Mouse (Mus musculus): Measurements from ENCODE around the gene Gm20388. TPM values are rescaled to one million over a fixed set of nuclear protein-coding genes. Genes with fewer than 3 reads are reported as not detected.
A peak's percentile ranks its signal among the peaks of the same experiment; 100 is the strongest.
"Not testable (repeated sequence)": the region's sequence is repeated elsewhere in the genome, so short reads cannot be mapped to it uniquely, and the experiment has no call there.

Gm20388 gene
- polyA plus RNA-seq, 1 experiment from 2014 or later, result 5.3 TPM

DNA sequence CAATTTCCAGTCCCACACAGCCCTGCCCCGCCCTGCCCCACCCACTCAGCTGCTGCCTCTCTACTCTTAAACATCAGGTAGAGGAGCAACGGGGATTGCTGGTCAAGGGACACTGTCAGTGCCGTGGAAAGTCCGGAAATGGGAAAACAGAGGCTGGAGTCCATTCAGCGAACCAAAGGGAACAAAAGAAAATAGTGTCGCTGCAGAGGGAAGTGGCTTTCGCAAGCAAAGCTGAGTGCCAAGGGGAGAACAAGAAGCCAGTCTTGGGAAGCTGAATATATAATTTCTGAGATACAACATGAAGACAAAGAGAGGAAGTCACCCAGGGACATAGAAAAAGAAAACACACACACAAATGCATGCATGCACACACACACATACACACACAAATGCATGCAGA is 3278.2 kb downstream of the Gm20388 start:
- 65% methylated on average over 7 of the region's 7 CpGs for WGBS
- no peaks in the 10 kb centered on the region for H3K36me3 ChIP-seq (ENCODE audit: control insufficient read depth, insufficient read depth, low read length)
- H3K4me1 ChIP-seq (replicated peaks; ENCODE audit: control insufficient read depth, insufficient read depth, low read length), result peaks cover 13% of the 10 kb centered on the region
- H3K27me3 ChIP-seq (replicated peaks; ENCODE audit: control insufficient read depth, insufficient read depth, low read length), result 0 out of 2 replicates have a peak, but pooled peaks cover 4% of the 10 kb centered on the region
- DNase-seq (ENCODE audit: low spot score) (no peak), ATAC-seq (replicated peaks; ENCODE audit: low FRiP score) (no peak)
- H3K4me3 ChIP-seq (ENCODE audit: low read depth, low read length), result no peak overlapping the region
- no peak overlapping the region for H3K4me2 ChIP-seq
- no peak overlapping the region for H3K27ac ChIP-seq (ENCODE audit: low read depth, low read length)
- H3K9ac ChIP-seq (ENCODE audit: low read depth, low read length), result no peak overlapping the region
- no peaks in the 10 kb centered on the region for H3K9me3 ChIP-seq (ENCODE audit: control insufficient read depth, low read length)

DNA sequence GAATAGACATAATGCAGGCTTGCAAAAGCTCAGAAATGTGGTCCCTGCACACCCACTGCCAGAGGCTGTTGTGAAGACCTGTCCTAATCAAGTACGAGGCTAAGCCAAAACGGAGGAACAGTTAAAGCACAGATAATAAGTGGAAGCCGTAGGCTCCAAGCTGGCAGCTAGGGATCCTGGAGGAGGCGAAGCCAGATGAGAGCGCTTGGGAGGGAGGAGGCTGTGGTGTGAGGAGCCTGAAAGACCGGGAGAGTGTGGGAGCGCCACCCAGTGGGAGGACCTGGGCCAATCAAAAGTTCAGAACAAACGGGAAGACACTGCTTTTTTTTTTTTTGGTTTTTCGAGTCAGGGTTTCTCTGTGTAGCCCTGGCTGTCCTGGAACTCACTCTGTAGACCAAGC is 3280.0 kb downstream of the Gm20388 start:
- peak; percentile 68 for ATAC-seq (replicated peaks; ENCODE audit: low FRiP score)

DNA sequence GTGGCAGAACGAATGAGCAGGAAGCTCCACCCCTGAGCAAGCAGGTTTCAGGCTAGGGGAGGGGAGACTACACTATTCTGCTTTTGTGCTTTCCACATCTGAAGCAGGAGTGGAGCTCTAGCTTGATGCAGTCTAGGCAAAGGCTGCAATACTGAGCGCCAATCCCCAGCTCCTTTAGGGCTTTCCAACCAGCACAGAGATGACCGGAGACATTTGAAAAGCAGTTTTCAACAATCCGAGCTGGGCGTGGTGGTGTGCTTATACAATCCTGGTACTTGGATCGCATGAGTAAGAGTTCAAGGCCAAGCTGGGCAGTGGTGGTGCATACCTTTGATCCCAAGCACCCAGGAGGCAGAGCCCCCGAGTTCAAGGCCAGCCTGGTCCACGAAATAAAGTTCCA is 3281.3 kb downstream of the Gm20388 start:
- H3K36me3 ChIP-seq (ENCODE audit: control insufficient read depth, insufficient read depth, low read length), result no peaks in the 10 kb centered on the region
- no peak for DNase-seq (ENCODE audit: low spot score)
- WGBS, result 57% methylated on average over 8 of the region's 8 CpGs

More for the DNA sequence above, 3280.0 kb downstream of the Gm20388 start:
- Histone ChIP-seq H3K27ac (ENCODE audit: low read depth, low read length) (no peak overlapping the region), H3K4me2 (peak overlapping the region; percentile 39), H3K36me3 (ENCODE audit: control insufficient read depth, insufficient read depth, low read length) (no peaks in the 10 kb centered on the region), H3K27me3 (replicated peaks; ENCODE audit: control insufficient read depth, insufficient read depth, low read length) (no peaks in the 10 kb centered on the region), H3K4me3 (ENCODE audit: low read depth, low read length) (no peak overlapping the region), H3K4me1 (replicated peaks; ENCODE audit: control insufficient read depth, insufficient read depth, low read length) (peaks cover 13% of the 10 kb centered on the region), H3K9me3 (ENCODE audit: control insufficient read depth, low read length) (no peaks in the 10 kb centered on the region), H3K9ac (ENCODE audit: low read depth, low read length) (no peak overlapping the region)
- WGBS, result 3% methylated on average over 9 of the region's 9 CpGs
- peak; percentile 72 for DNase-seq (ENCODE audit: low spot score)

DNA sequence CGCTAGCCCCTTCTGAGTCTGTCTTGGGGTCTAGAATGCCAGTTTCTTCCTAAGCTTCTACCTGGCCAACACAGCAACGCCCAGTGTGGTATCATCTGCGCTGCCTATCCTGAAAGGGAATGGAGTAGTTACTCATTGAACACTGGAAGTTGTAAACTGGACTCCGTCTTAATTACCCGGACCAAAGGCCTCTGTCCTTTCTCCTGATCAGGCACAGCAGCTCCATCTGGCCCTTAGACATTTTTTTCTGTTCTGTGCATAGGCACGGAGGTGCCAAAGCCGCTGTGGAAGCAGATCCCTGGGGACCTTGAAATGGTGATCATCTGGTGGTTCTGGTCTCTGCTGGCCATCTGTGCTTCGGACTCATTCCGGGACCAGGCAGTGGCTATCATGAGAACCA is 3283.1 kb downstream of the Gm20388 start:
- Histone ChIP-seq H3K9me3 (ENCODE audit: control insufficient read depth, low read length) (no peaks in the 10 kb centered on the region), H3K27ac (ENCODE audit: low read depth, low read length) (no peak overlapping the region), H3K4me3 (ENCODE audit: low read depth, low read length) (no peak overlapping the region), H3K36me3 (ENCODE audit: control insufficient read depth, insufficient read depth, low read length) (no peaks in the 10 kb centered on the region), H3K4me2 (no peak overlapping the region), H3K4me1 (replicated peaks; ENCODE audit: control insufficient read depth, insufficient read depth, low read length) (peaks cover 5% of the 10 kb centered on the region), H3K9ac (ENCODE audit: low read depth, low read length) (no peak overlapping the region), H3K27me3 (replicated peaks; ENCODE audit: control insufficient read depth, insufficient read depth, low read length) (no peaks in the 10 kb centered on the region)
- DNase-seq (ENCODE audit: low spot score), result no peak
- WGBS, result 88% methylated on average over 9 of the region's 9 CpGs
- ATAC-seq (replicated peaks; ENCODE audit: low FRiP score), result no peak

More for the DNA sequence above, 3281.3 kb downstream of the Gm20388 start:
- H3K4me2 ChIP-seq, result no peak overlapping the region
- ATAC-seq (replicated peaks; ENCODE audit: low FRiP score), result no peak
- no peak overlapping the region for H3K4me3 ChIP-seq (ENCODE audit: low read depth, low read length)
- H3K4me1 ChIP-seq (replicated peaks; ENCODE audit: control insufficient read depth, insufficient read depth, low read length), result peaks cover 11% of the 10 kb centered on the region
- H3K27me3 ChIP-seq (replicated peaks; ENCODE audit: control insufficient read depth, insufficient read depth, low read length), result no peaks in the 10 kb centered on the region
- no peak overlapping the region for H3K9ac ChIP-seq (ENCODE audit: low read depth, low read length)
- H3K9me3 ChIP-seq (ENCODE audit: control insufficient read depth, low read length), result no peaks in the 10 kb centered on the region
- no peak overlapping the region for H3K27ac ChIP-seq (ENCODE audit: low read depth, low read length)

DNA sequence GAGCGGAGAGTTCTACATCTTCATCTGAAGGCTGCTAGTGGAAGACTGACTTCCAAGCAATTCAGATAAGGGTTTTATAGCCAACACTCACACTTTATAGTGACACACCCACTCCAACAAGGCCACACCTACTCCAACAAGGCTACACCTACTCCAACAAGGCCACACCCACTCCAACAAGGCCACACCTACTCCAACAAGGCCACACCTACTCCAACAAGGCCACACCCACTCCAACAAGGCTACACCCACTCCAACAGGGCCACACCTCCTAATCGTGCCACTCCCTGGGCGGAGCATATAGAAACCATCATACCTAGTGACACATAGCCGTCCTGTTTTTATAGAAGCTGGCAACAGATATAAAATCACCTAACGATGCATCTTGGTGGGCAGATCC is 3286.4 kb downstream of the Gm20388 start:
- not testable (repeated sequence) for H3K4me3 ChIP-seq (ENCODE audit: low read depth, low read length); H3K27me3 ChIP-seq (replicated peaks; ENCODE audit: control insufficient read depth, insufficient read depth, low read length); H3K4me2 ChIP-seq; H3K9me3 ChIP-seq (ENCODE audit: control insufficient read depth, low read length); DNase-seq (ENCODE audit: low spot score); H3K36me3 ChIP-seq (ENCODE audit: control insufficient read depth, insufficient read depth, low read length); H3K27ac ChIP-seq (ENCODE audit: low read depth, low read length); H3K4me1 ChIP-seq (replicated peaks; ENCODE audit: control insufficient read depth, insufficient read depth, low read length); H3K9ac ChIP-seq (ENCODE audit: low read depth, low read length)
- WGBS, result 63% methylated on average over 5 of the region's 5 CpGs
- ATAC-seq (replicated peaks; ENCODE audit: low FRiP score), result peak; percentile 74

DNA sequence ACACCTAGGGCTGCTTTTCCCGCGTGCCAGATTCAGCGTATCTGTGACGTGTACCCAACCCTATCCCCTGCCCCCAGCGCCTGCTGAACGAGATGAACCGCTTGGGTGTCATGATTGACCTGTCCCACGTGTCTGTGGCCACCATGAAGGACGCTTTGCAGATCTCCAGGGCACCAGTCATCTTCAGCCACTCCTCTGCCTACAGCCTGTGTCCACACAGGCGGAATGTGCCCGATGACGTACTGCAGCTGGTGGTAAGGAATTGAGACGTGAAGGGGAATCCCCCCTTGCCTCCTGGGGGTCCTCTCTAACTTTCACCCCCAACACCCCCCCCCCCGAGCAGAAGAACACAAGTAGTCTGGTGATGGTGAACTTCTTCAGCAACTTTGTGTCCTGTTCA is 3289.2 kb downstream of the Gm20388 start:
- H3K9ac ChIP-seq (ENCODE audit: low read depth, low read length), result no peak overlapping the region
- ATAC-seq (replicated peaks; ENCODE audit: low FRiP score) (no peak), DNase-seq (ENCODE audit: low spot score) (no peak)
- H3K27me3 ChIP-seq (replicated peaks; ENCODE audit: control insufficient read depth, insufficient read depth, low read length), result 0 out of 2 replicates have a peak, but pooled peaks cover 4% of the 10 kb centered on the region
- no peaks in the 10 kb centered on the region for H3K36me3 ChIP-seq (ENCODE audit: control insufficient read depth, insufficient read depth, low read length)
- H3K4me1 ChIP-seq (replicated peaks; ENCODE audit: control insufficient read depth, insufficient read depth, low read length), result no peaks in the 10 kb centered on the region
- no peak overlapping the region for H3K4me2 ChIP-seq
- H3K4me3 ChIP-seq (ENCODE audit: low read depth, low read length), result no peak overlapping the region
- no peaks in the 10 kb centered on the region for H3K9me3 ChIP-seq (ENCODE audit: control insufficient read depth, low read length)
- WGBS, result 66% methylated on average over 14 of the region's 14 CpGs
- no peak overlapping the region for H3K27ac ChIP-seq (ENCODE audit: low read depth, low read length)

DNA sequence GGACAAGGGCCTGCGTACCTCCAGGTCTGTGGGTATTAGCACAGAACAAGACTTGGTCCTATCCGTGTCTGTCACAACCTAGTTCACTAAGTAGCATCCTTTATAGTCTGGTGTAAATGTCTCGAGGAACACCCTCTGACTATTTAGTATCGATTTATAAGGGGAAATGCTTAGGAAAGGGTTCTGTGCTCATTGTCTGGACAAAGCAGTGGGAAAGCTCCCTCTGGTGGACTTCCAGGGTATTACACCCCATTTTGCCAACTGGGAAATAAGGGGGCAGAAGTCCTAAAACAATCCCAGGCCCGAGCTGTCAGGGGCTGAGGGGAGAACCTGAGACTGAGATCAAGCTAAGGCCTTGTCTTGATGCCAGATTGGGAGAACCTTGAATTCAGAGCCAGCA is 3291.6 kb downstream of the Gm20388 start:
- 27% methylated on average over 5 of the region's 5 CpGs for WGBS
- Histone ChIP-seq H3K9me3 (ENCODE audit: control insufficient read depth, low read length) (no peaks in the 10 kb centered on the region), H3K9ac (ENCODE audit: low read depth, low read length) (no peak overlapping the region), H3K36me3 (ENCODE audit: control insufficient read depth, insufficient read depth, low read length) (peaks cover 14% of the 10 kb centered on the region), H3K4me3 (ENCODE audit: low read depth, low read length) (no peak overlapping the region), H3K27me3 (replicated peaks; ENCODE audit: control insufficient read depth, insufficient read depth, low read length) (0 out of 2 replicates have a peak, but pooled peaks cover 4% of the 10 kb centered on the region), H3K27ac (ENCODE audit: low read depth, low read length) (no peak overlapping the region), H3K4me2 (no peak overlapping the region), H3K4me1 (replicated peaks; ENCODE audit: control insufficient read depth, insufficient read depth, low read length) (no peaks in the 10 kb centered on the region)
- ATAC-seq (replicated peaks; ENCODE audit: low FRiP score) (no peak), DNase-seq (ENCODE audit: low spot score) (peak; percentile 76)

DNA sequence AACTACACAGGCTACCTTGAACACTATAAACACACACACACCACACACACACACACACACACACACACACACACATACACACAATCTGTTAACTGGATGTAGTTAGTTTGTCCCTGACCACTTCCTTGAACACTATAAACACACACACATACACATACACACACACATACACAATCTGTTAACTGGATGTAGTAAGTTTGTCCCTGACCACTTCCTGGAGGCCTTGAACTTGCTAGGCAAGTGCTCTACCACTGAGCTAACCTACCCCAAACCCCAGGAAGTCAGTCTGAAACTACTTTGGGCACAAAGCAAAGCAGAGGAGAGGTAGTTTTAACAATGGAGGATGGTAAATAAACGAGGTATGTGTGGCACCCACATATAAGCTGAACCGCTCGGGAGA is 3292.9 kb downstream of the Gm20388 start:
- H3K4me3 ChIP-seq (ENCODE audit: low read depth, low read length), result no peak overlapping the region
- H3K4me1 ChIP-seq (replicated peaks; ENCODE audit: control insufficient read depth, insufficient read depth, low read length), result no peaks in the 10 kb centered on the region
- H3K36me3 ChIP-seq (ENCODE audit: control insufficient read depth, insufficient read depth, low read length), result peaks cover 18% of the 10 kb centered on the region
- WGBS, result 90% methylated on average over 3 of the region's 3 CpGs
- H3K9me3 ChIP-seq (ENCODE audit: control insufficient read depth, low read length), result no peaks in the 10 kb centered on the region
- DNase-seq (ENCODE audit: low spot score), result no peak
- H3K27ac ChIP-seq (ENCODE audit: low read depth, low read length), result no peak overlapping the region
- H3K9ac ChIP-seq (ENCODE audit: low read depth, low read length), result no peak overlapping the region
- no peak for ATAC-seq (replicated peaks; ENCODE audit: low FRiP score)
- H3K27me3 ChIP-seq (replicated peaks; ENCODE audit: control insufficient read depth, insufficient read depth, low read length), result 0 out of 2 replicates have a peak, but pooled peaks cover 4% of the 10 kb centered on the region
- no peak overlapping the region for H3K4me2 ChIP-seq

DNA sequence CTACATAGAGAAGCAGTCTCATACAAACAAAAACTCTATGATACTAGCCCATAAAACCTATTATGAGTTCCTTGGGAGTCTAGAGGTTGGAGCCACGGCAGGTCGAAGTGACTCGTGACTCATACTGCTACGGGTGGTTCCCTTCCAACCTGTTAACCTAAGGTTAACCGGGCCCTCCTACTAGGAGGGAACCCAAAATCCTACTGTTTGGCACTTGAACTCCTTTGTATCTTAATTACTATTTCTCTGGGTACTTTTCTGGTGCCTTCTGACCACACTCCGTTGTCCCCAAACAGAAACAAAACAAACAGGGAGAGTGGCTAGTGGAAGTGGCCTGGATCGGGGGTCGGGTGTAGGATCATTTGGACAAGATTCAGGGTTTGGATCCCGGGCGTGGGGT is 3301.2 kb downstream of the Gm20388 start:
- no peaks in the 10 kb centered on the region; the same call in 1 of the 2 replicates for H3K27me3 ChIP-seq (replicated peaks; ENCODE audit: control insufficient read depth, insufficient read depth, low read length)
- H3K27ac ChIP-seq (ENCODE audit: low read depth, low read length), result peak overlapping the region; percentile 66
- peaks cover 8% of the 10 kb centered on the region; the same call in 1 of the 2 replicates for H3K4me1 ChIP-seq (replicated peaks; ENCODE audit: control insufficient read depth, insufficient read depth, low read length)
- WGBS, result 37% methylated on average over 10 of the region's 10 CpGs
- ATAC-seq (replicated peaks; ENCODE audit: low FRiP score), result no peak
- H3K9ac ChIP-seq (ENCODE audit: low read depth, low read length), result peak overlapping the region; percentile 99
- H3K36me3 ChIP-seq (ENCODE audit: control insufficient read depth, insufficient read depth, low read length), result peaks cover 17% of the 10 kb centered on the region
- peak overlapping the region; percentile 77 for H3K4me2 ChIP-seq
- H3K4me3 ChIP-seq (ENCODE audit: low read depth, low read length), result peak overlapping the region; percentile 99
- H3K9me3 ChIP-seq (ENCODE audit: control insufficient read depth, low read length), result no peaks in the 10 kb centered on the region
- no peak for DNase-seq (ENCODE audit: low spot score)
